Mouse (Mus musculus): Measurements from ENCODE around the gene Ulk3. TPM values are rescaled to one million over a fixed set of nuclear protein-coding genes. Genes with fewer than 3 reads are reported as not detected.

The Ulk3 gene
- 14.5 and 18.8 TPM in 2 replicates for polyA plus RNA-seq (2016; fragmentation: Nextera tagmentation; extraction: Ambion mirVana)

DNA sequence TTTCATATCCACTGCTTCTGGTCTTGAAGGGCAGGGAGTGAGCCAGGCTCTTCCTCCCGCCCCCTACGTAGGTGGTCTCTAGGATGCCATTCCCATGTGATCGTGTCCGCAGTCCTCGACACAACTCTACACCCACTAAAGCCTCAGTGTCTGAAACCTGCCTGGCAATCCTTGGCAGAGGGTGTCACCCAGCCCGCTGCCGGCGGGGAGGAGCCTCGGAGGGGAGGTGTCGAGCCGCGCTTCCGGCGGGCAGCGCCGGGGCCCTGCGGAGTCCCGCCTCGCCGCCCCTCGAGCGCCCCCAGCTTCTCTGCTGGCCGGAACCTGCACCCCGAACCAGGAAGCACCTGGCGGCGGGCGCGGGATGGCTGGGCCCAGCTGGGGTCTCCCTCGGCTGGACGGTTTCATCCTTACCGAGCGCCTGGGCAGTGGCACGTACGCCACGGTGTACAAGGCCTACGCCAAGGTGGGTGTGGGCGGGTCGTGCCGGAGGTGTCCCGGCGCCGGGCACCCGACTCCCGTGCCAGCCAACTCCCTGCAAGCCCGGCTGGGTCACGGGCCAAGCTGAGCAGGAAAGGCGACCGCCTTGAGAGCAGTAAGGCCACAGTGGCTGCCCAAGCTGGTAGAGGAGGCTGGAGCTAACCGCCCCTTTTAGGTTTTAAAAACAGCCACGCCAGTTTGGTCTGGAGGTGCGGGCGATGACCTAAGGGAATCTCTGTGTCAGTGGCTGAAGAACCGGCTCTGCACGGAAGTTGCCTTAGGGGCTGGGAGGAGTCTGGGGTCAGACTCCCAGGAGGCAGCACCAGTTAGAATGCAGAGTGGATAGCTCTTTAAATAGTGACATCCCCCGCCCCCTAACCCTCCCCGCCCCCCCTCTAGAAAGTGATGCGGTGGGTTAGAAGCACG is at the start of gene Ulk3:
Gene Ulk3 (plus strand): TSS at position 229 of the 903 bp plus-strand sequence.
- H3K27me3 ChIP-seq (ENCODE audit: low read depth, poor library complexity, severe bottlenecking): 0 out of 2 replicates have a peak, but pooled peaks cover 7% of the 10 kb centered on the region
- peak within 1 kb of the TSS; percentile 87 for H3K27ac ChIP-seq (replicated peaks)
- DNase-seq (ENCODE audit: low spot score): peak; percentile 78
- peaks cover 49% of the 10 kb centered on the region for H3K4me1 ChIP-seq
- H3K36me3 ChIP-seq: peaks cover 52% of the 10 kb centered on the region
- peak within 1 kb of the TSS; percentile 71 for H3K4me3 ChIP-seq
- no peaks in the 10 kb centered on the region for H3K9me3 ChIP-seq (replicated peaks)
- under 1% methylated on average over 58 of the region's 58 CpGs for WGBS

DNA sequence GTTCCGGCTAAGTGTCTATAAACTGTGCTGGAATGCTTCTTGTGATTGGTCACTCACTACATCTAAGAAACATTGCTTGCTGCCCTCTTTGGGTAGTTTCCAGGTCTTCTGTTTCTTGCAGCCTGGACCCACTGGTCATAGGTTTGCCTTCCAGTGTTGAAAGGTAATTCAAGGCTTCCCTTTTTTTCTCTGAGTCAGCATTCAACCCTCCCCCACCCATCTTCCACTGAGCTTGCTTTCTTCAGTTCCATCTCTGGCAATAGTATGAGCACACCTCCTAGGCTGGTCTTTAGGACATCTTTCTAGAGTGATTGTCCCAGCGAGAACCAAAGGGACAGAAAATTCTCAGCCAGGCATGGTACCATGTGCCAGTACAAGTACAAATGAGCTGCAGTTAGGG is 49.7 kb upstream of the Ulk3 start:
- peaks cover 65% of the 10 kb centered on the region for H3K36me3 ChIP-seq
- no peaks in the 10 kb centered on the region for H3K9me3 ChIP-seq (replicated peaks)
- H3K4me1 ChIP-seq: peaks cover 27% of the 10 kb centered on the region
- no peaks in the 10 kb centered on the region for H3K27me3 ChIP-seq (ENCODE audit: low read depth, poor library complexity, severe bottlenecking)
- 95% methylated on average over 2 of the region's 2 CpGs for WGBS
- no peak overlapping the region for H3K4me3 ChIP-seq
- no peak for DNase-seq (ENCODE audit: low spot score)
- H3K27ac ChIP-seq (replicated peaks): no peak overlapping the region

DNA sequence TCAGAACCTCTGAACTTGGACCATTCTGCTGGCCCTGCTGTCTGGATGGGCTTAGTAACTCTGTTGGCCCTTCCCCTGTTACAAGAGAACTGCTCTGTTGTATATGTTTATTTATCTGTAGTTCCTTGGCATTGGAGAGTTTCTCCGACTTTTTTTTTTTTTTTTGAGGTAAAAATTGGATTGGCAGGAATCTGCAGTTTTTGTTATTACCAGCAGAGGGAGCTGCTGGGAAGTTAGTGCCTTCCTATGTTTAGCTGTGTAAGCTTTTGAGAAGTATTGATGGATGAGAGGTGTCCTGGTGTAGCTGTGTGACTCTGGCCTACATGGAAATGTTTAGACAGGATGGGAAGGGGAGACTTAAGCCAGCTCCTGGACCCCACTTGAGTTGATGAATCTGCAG is 47.9 kb upstream of the Ulk3 start:
- peak; percentile 44 for DNase-seq (ENCODE audit: low spot score)
- 33% methylated on average over 1 of the region's 1 CpGs for WGBS

DNA sequence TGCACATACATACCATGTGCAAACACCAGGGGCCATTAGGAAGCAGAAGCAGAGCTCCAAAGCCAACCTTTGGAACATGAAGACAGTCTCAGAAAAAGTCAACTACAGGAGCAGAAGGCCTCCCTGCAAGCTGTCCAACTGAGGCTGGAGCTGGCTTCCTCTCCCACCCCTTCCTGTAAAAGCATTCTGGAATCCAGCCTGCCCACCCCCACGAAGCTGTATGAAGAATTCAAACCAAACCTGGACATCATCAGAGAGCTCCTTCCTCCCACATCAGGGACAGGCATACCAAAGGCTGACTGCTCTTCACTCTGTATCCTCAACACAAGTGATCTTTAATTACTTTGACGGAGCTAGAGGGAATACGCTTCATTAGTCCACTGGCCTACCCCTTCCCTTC is 45.3 kb upstream of the Ulk3 start:
- Histone ChIP-seq H3K36me3 (peaks cover 100% of the 10 kb centered on the region), H3K27ac (replicated peaks) (no peak overlapping the region), H3K4me1 (peaks cover 7% of the 10 kb centered on the region), H3K27me3 (ENCODE audit: low read depth, poor library complexity, severe bottlenecking) (no peaks in the 10 kb centered on the region), H3K9me3 (replicated peaks) (no peaks in the 10 kb centered on the region), H3K4me3 (no peak overlapping the region)
- 84% methylated on average over 3 of the region's 3 CpGs for WGBS
- no peak for DNase-seq (ENCODE audit: low spot score)

More for the DNA sequence above, 47.9 kb upstream of the Ulk3 start:
- Histone ChIP-seq H3K27me3 (ENCODE audit: low read depth, poor library complexity, severe bottlenecking) (no peaks in the 10 kb centered on the region), H3K27ac (replicated peaks) (no peak overlapping the region), H3K36me3 (peaks cover 78% of the 10 kb centered on the region), H3K9me3 (replicated peaks) (no peaks in the 10 kb centered on the region), H3K4me1 (peaks cover 27% of the 10 kb centered on the region), H3K4me3 (no peak overlapping the region)

DNA sequence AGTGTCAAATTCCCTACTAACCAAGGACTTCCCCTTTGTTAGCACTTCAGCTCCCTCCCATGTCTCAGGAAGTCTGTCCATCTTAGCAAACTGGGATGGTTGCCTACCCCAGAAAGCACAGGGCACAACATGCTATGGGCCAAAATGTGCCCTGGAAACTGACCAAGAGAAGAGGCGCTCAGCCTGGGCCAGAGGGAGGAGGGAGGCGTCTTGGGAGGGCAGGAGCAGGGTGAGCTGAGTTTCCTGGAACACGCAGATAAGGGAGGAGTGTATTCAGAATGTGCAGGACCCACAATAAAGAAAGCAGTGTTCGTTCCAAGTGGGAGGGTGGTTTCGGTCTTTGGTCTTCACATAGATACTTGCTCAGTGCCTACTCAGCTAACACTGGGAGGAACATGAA is 42.0 kb upstream of the Ulk3 start:
- 89% methylated on average over 5 of the region's 5 CpGs for WGBS
- no peaks in the 10 kb centered on the region for H3K9me3 ChIP-seq (replicated peaks)
- no peak overlapping the region for H3K4me3 ChIP-seq
- DNase-seq (ENCODE audit: low spot score): no peak
- no peaks in the 10 kb centered on the region for H3K27me3 ChIP-seq (ENCODE audit: low read depth, poor library complexity, severe bottlenecking)
- peaks cover 9% of the 10 kb centered on the region for H3K4me1 ChIP-seq
- H3K27ac ChIP-seq (replicated peaks): no peak overlapping the region
- peaks cover 85% of the 10 kb centered on the region for H3K36me3 ChIP-seq

DNA sequence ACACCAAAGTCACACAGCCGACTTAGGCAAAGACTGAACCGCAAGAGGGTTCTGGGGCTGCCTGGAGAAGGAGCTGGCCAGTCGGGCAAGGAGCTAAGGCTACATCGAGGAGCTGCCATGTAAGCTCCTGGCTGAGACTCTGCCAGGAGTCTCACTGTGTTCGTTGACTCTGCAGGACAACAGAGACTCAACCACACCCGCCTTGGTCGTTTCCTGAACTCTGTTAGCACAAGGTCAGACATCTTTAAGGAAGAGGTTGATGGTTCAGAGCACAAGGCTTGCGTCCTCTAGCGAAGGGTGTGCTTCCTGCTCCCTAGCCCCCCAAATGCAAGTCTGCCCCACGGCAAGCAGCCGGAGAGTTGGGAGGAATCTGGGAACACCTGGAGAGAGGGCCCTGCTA is 41.4 kb upstream of the Ulk3 start:
- peaks cover 12% of the 10 kb centered on the region for H3K4me1 ChIP-seq
- H3K4me3 ChIP-seq: no peak overlapping the region
- 89% methylated on average over 11 of the region's 11 CpGs for WGBS
- H3K27ac ChIP-seq (replicated peaks): no peak overlapping the region
- no peaks in the 10 kb centered on the region for H3K9me3 ChIP-seq (replicated peaks)
- H3K27me3 ChIP-seq (ENCODE audit: low read depth, poor library complexity, severe bottlenecking): no peaks in the 10 kb centered on the region
- peaks cover 79% of the 10 kb centered on the region for H3K36me3 ChIP-seq
- no peak for DNase-seq (ENCODE audit: low spot score)

DNA sequence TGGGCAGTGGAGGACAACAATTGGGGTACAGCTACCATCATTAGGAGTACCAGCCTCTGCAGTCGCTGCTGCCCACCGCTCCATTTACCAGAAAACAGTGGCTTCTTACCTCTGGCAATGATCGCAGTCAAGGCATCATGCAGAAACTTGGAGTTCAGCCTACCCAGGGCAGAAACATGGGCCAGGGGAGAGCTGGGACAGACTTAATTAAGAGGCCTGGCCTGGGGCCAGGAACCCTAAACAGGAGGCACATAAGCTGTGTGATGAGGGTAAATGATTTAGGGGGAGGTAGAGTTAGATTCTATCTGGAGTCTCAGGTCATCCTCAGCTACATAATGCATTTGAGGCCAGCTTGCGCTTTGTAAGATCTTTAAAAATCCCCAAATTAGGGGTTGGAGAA is 40.1 kb upstream of the Ulk3 start:
- Histone ChIP-seq H3K36me3 (peaks cover 66% of the 10 kb centered on the region), H3K4me1 (peaks cover 24% of the 10 kb centered on the region), H3K4me3 (no peak overlapping the region), H3K27ac (replicated peaks) (no peak overlapping the region), H3K27me3 (ENCODE audit: low read depth, poor library complexity, severe bottlenecking) (no peaks in the 10 kb centered on the region), H3K9me3 (replicated peaks) (no peaks in the 10 kb centered on the region)
- no peak for DNase-seq (ENCODE audit: low spot score)
- WGBS: 96% methylated on average over 4 of the region's 4 CpGs

DNA sequence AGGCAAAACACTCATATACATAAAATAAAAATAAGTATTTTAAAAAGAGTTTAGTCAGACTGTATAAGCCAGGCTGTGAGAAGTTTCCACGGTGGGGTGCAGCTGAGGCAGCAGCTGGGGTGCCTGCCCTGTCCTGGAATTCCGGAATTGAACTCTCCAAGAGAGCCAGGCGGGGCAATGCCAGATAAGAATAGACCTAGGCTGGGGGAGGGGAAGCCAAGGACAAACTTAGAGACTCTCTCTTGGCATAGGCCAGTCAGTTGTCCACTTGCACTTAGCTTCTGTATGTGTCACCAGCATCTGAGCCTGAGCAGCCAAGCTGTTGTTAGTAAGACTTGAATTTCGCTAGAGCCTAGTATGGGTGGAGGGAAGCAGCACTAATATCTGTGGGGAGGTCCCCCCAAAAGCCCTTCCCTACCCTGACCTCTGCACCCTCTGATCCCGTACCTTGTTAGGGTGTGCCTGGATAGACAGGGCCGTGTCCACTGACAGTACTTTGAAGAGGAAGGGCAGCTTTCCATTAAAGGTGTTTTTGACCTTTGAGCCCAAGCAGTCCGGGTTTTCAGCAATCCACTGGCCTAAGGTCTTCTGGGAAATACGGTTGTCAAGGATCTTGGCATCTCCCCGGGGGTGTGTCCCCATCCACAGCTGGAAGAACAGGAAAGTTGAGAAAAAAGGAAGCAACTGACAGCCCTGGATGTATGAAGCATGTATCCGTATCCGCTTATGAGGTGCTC is 39.0 kb upstream of the Ulk3 start:
- H3K4me3 ChIP-seq: no peak overlapping the region
- no peak overlapping the region for H3K27ac ChIP-seq (replicated peaks)
- peaks cover 55% of the 10 kb centered on the region for H3K36me3 ChIP-seq
- no peak for DNase-seq (ENCODE audit: low spot score)
- H3K9me3 ChIP-seq (replicated peaks): no peaks in the 10 kb centered on the region
- H3K27me3 ChIP-seq (ENCODE audit: low read depth, poor library complexity, severe bottlenecking): no peaks in the 10 kb centered on the region
- 92% methylated on average over 11 of the region's 11 CpGs for WGBS
- peaks cover 32% of the 10 kb centered on the region for H3K4me1 ChIP-seq

DNA sequence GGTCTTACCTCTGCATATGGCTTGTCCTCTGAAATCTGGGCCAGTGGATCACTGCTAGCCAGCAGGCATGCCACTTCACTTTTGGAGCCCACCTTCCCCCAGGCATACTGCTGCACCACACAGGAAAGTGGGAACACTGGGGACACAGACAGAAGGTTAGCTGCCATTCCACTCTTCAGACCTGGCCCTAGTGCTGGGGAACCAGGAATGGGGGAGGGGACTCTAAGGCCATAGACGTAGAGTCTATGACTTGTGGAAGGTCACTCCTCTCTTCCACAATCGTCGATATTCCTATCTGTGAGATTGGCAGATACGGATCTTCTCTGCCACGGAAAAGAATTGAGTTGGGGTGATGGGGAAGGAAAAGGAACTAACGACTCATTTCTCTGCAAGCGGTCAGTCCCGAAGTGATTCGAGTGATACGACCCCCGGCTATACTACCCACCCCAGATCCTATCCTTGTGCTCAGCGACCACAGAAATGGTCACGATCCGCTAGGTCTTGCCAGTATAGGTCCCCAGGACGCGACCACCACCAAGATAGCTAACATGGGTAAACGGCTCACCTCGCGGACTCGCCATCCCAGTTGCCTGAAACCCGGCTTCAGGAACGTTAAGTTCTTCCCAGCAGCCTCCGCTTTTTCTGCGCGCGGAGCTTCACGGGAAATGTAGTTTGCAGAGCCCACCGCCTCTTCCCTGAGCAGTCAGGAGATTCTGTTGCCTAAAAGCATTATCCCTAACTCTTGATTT is 36.9 kb upstream of the Ulk3 start, which contains the start of gene Mpi:
Gene Mpi (minus strand): TSS at position 625 of the 749 bp plus-strand sequence.
- H3K27me3 ChIP-seq (ENCODE audit: low read depth, poor library complexity, severe bottlenecking): no peaks in the 10 kb centered on the region
- H3K27ac ChIP-seq (replicated peaks): peak within 1 kb of the TSS; percentile 79
- H3K36me3 ChIP-seq: peaks cover 35% of the 10 kb centered on the region
- peaks cover 32% of the 10 kb centered on the region for H3K4me1 ChIP-seq
- no peaks in the 10 kb centered on the region for H3K9me3 ChIP-seq (replicated peaks)
- 1% methylated on average over 28 of the region's 28 CpGs for WGBS
- peak within 1 kb of the TSS; percentile 69 for H3K4me3 ChIP-seq
- peak; percentile 73 for DNase-seq (ENCODE audit: low spot score)

DNA sequence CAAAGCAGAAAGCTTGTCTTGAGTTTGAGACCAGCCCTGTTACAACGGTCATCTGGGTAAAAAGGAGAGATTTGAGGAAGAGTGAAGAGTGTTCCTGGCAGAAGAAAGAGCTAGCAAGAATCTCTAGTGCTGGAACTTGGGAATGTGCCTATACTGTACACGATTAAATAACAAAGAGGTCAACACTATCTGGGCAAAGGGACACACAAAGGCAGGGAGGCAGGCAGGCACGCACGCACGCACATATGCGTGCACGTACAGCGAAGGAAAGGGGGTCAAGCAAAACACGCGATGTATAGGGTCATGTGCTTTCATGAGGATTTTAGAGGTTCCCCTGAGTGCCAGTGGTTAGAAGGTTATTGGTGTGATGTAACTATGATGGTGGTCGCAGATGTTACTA is 36.1 kb upstream of the Ulk3 start:
- H3K4me3 ChIP-seq: peak overlapping the region; percentile 69; the same call in 1 of the 2 replicates
- no peaks in the 10 kb centered on the region for H3K9me3 ChIP-seq (replicated peaks)
- H3K27ac ChIP-seq (replicated peaks): no peak overlapping the region
- no peaks in the 10 kb centered on the region for H3K27me3 ChIP-seq (ENCODE audit: low read depth, poor library complexity, severe bottlenecking)
- 72% methylated on average over 11 of the region's 11 CpGs for WGBS
- H3K4me1 ChIP-seq: peaks cover 32% of the 10 kb centered on the region
- H3K36me3 ChIP-seq: peaks cover 27% of the 10 kb centered on the region
- no peak for DNase-seq (ENCODE audit: low spot score)

DNA sequence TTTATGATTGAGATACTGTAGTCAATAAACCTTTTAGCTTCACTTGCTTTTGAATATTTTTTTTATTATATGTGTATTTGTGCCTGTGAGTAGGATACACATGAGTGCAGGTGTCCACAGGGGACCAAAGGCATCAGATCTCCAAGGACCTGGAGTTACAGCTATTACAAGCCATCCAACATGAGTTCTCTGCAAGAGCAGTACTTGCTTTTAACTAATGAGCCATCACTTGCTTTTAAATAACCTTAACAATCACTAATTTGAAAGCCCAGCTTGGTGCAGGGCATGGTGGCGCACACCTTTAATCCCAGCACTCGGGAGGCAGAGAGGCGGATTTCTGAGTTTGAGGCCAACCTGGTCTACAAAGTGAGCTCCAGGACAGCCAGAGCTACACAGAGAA is 34.5 kb upstream of the Ulk3 start:
- Histone ChIP-seq H3K4me1 (peaks cover 32% of the 10 kb centered on the region), H3K27ac (replicated peaks) (no peak overlapping the region), H3K4me3 (no peak overlapping the region), H3K36me3 (peaks cover 10% of the 10 kb centered on the region), H3K27me3 (ENCODE audit: low read depth, poor library complexity, severe bottlenecking) (no peaks in the 10 kb centered on the region), H3K9me3 (replicated peaks) (no peaks in the 10 kb centered on the region)
- no peak for DNase-seq (ENCODE audit: low spot score)
- WGBS: 47% methylated on average over 3 of the region's 3 CpGs

DNA sequence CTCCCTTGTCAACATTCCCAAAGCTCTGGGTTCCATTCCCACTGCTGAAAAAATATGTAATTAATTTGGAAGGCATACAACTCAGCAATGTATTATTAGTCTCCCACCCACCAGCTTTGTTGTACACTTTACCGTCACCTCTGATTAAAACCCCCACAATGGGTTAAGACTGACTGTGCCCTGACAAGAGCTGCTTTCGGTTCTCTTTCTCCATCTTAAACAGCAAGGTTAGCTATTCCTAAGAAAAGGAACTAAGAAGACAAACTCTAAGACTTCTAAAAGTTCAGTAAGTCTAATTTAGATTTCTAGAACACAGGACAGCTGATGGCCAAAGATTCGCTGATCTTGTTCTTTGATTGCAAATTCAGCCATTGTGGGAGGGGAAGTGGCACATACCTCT is 32.0 kb upstream of the Ulk3 start:
- Histone ChIP-seq H3K4me1 (peaks cover 39% of the 10 kb centered on the region), H3K4me3 (no peak overlapping the region), H3K27ac (replicated peaks) (no peak overlapping the region), H3K36me3 (no peaks in the 10 kb centered on the region), H3K27me3 (ENCODE audit: low read depth, poor library complexity, severe bottlenecking) (no peaks in the 10 kb centered on the region), H3K9me3 (replicated peaks) (no peaks in the 10 kb centered on the region)
- no peak for DNase-seq (ENCODE audit: low spot score)
- WGBS: 85% methylated on average over 3 of the region's 3 CpGs

All from midbrain, embryonic 10.5 days (tissue).